ENCODE assay signal across 8 mouse cellular contexts in genomic region chr11:93995111-93995719, GRCm38 (mm10). TPM values are rescaled to one million over a fixed set of nuclear protein-coding genes. Genes with fewer than 3 reads are reported as not detected.
DNase-seq lines count a peak whose midpoint lies in the region; ATAC-seq lines count a peak whose summit lies in the region.

No protein-coding gene starts in this region.

- WGBS in hindbrain, embryonic 13.5 days = 9% methylated on average over 15 of the region's 15 CpGs

- H3K9me3 ChIP-seq in hindbrain, embryonic 13.5 days = no peaks in the 10 kb centered on the region

- H3K27ac ChIP-seq in hindbrain, embryonic 13.5 days = peak overlapping the region; percentile 96

- H3K4me3 ChIP-seq in hindbrain, embryonic 13.5 days = peak overlapping the region; percentile 96

- no peaks in the 10 kb centered on the region for H3K36me3 ChIP-seq in hindbrain, embryonic 13.5 days

- DNase-seq in R1 (ENCODE audit: low read depth, low spot score) = peak; percentile 83
- DNase-seq in cerebellum, postnatal 25 days = peak; percentile 69 to 79
- peak; percentile 42 to 64 for DNase-seq in frontal cortex, postnatal 25 days (ENCODE audit: low spot score in 2 of 2)
- DNase-seq in layer of hippocampus, postnatal 25 days (ENCODE audit: extremely low spot score in 1 of 2, low spot score in 1 of 2) = peak; percentile 27 to 48
- DNase-seq in lung, postnatal 14 days = peak; percentile 83
- peak; percentile 68 for DNase-seq in ovary, postnatal 36 days (ENCODE audit: low spot score)
- peak; percentile 72 for DNase-seq in thymus, postnatal 25 days

- peak overlapping the region; percentile 81 for H3K4me2 ChIP-seq in hindbrain, embryonic 13.5 days

- H3K4me1 ChIP-seq in hindbrain, embryonic 13.5 days (replicated peaks) = peaks cover 37% of the 10 kb centered on the region

- 0 out of 2 replicates have a peak, but pooled peaks cover 6% of the 10 kb centered on the region for H3K27me3 ChIP-seq in hindbrain, embryonic 13.5 days

- H3K9ac ChIP-seq in hindbrain, embryonic 13.5 days = peak overlapping the region; percentile 92

- peak; percentile 49 for ATAC-seq in hindbrain, embryonic 13.5 days (ENCODE audit: low FRiP score)

RNA-seq across cellular contexts. Expression of gene Spag9, which starts 0.7 kb away (rescaled TPM):
- 96.8 and 98.6 TPM in 2 replicates for polyA plus RNA-seq in hindbrain, embryonic 13.5 days (2015; fragmentation: Nextera tagmentation; extraction: Ambion mirVana)
- 100 to 1,000 TPM; 213 to 215 TPM for total RNA-seq in layer of hippocampus, postnatal 25 days (2021)

RNA-seq across cellular contexts. Expression of gene Nme1, which starts 26.9 kb away (rescaled TPM):
- polyA plus RNA-seq in hindbrain, embryonic 13.5 days (2015; fragmentation: Nextera tagmentation; extraction: Ambion mirVana) = 340 and 371 TPM in 2 replicates
- total RNA-seq in layer of hippocampus, postnatal 25 days (2021) = 10 to 100 TPM; 79.8 to 86.1 TPM

RNA-seq across cellular contexts. Expression of gene Gm20390, which starts 27.1 kb away (rescaled TPM):
- polyA plus RNA-seq in hindbrain, embryonic 13.5 days (2015; fragmentation: Nextera tagmentation; extraction: Ambion mirVana) = 351 and 358 TPM in 2 replicates
- 100 to 1,000 TPM in 1 of 2 experiments, 10 to 100 TPM in 1; 88.1 to 124 TPM for total RNA-seq in layer of hippocampus, postnatal 25 days (2021)

RNA-seq across cellular contexts. Expression of gene Nme2, which starts 39.2 kb away (rescaled TPM):
- 80.5 and 81.5 TPM in 2 replicates for polyA plus RNA-seq in hindbrain, embryonic 13.5 days (2015; fragmentation: Nextera tagmentation; extraction: Ambion mirVana)
- total RNA-seq in layer of hippocampus, postnatal 25 days (2021) = 10 to 100 TPM; 94.7 to 95.8 TPM

Comparison
In these comparisons a context has a peak if more than half of its experiments do, and no peak if none do; other contexts are left out.
1. Peak in every context shown above with its lines: DNase-seq, ATAC-seq, H3K4me3 ChIP-seq and H3K27ac ChIP-seq.